Mouse (Mus musculus): ENCODE results near the gene Nfatc2ip.

GRCm38 (mm10) chr7:126367636-126368035 lies 28.9 kb downstream of the Nfatc2ip start:
- TF ChIP-seq ZNF384 (IDR thresholded peaks at IDR 0.05; ENCODE audit: low read depth, low read length) (no peak), HCFC1 (IDR thresholded peaks at IDR 0.05; ENCODE audit: borderline replicate concordance, insufficient read depth, low read length) (no peak), ZC3H11A (IDR thresholded peaks at IDR 0.05; ENCODE audit: borderline replicate concordance, low read depth, low read length) (no peak), CHD2 (IDR thresholded peaks at IDR 0.05; ENCODE audit: low read depth, low read length) (no peak), MAFK (IDR thresholded peaks at IDR 0.05; ENCODE audit: insufficient read depth, low read depth, low read length) (no peak)

Measured in ES-E14 (cell line).